Mouse (Mus musculus): ENCODE measurements around the gene Shc4. TPM values are rescaled to one million over a fixed set of nuclear protein-coding genes. Genes with fewer than 3 reads are reported as not detected.

Gene Shc4
- polyA plus RNA-seq, 1 experiment from 2014 or later = 5.2 TPM

GRCm38 (mm10) chr2:125681811-125682210, 42.1 kb downstream of the Shc4 start:
- WGBS = 86% methylated on average over 9 of the region's 9 CpGs
- Histone ChIP-seq H3K9ac (no peak overlapping the region), H3K4me2 (replicated peaks) (no peak overlapping the region), H3K36me3 (no peaks in the 10 kb centered on the region), H3K27ac (no peak overlapping the region), H3K4me1 (no peaks in the 10 kb centered on the region), H3K4me3 (no peak overlapping the region), H3K27me3 (replicated peaks) (no peaks in the 10 kb centered on the region), H3K9me3 (no peaks in the 10 kb centered on the region)
- ATAC-seq (ENCODE audit: low FRiP score, low read depth) = no peak

DNA sequence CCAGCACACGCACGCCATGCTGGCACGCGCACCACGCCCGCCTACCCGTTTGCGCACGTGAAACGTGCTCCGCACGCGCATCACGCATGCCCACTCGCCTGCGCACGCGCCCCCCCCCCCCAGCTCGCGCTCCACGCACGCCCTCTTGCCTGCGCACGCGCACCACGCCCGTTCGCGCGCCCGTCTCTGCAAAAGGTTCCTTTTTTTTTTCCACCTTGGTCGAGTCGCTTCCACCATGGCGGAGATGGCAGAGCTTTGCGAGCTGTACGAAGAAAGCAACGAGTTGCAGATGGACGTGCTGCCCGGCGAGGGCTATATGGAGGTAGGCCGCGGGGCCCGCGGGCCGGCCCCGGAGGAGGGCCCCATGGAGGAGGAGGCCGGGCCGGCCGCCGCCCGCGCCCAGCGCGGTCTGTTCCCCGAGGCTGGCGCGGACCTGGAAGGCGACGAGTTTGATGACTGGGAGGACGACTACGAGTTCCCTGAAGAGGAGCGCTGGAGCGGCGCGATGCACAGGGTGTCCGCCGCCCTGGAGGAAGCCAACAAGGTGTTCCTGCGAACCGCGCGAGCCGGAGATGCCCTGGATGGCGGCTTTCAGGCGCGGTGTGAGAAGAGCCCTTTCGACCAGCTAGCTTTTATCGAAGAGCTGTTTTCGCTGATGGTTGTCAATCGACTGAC, 50.9 kb downstream of the Shc4 start, which contains the start of gene Eid1:
TSS of gene Eid1 (plus strand) at position 139 of the 675 bp plus-strand sequence.
- under 1% methylated on average over 77 of the region's 79 CpGs for WGBS
- H3K27ac ChIP-seq = peak within 1 kb of the TSS; percentile 86
- no peaks in the 10 kb centered on the region for H3K9me3 ChIP-seq
- H3K4me2 ChIP-seq (replicated peaks) = peak within 1 kb of the TSS; percentile 67
- H3K4me3 ChIP-seq = peak within 1 kb of the TSS; percentile 75
- peaks cover 9% of the 10 kb centered on the region for H3K4me1 ChIP-seq
- H3K27me3 ChIP-seq (replicated peaks) = no peaks in the 10 kb centered on the region
- peak; percentile 93 for ATAC-seq (ENCODE audit: low FRiP score, low read depth)
- peak within 1 kb of the TSS; percentile 90 for H3K9ac ChIP-seq
- no peaks in the 10 kb centered on the region for H3K36me3 ChIP-seq

- H3K4me2 ChIP-seq (replicated peaks) = peak overlapping the region; percentile 67
- no peaks in the 10 kb centered on the region for H3K36me3 ChIP-seq
- 38% methylated on average over 8 of the region's 20 CpGs for WGBS
- peak overlapping the region; percentile 75 for H3K4me3 ChIP-seq
- no peak; the same call in none of the 2 replicates for ATAC-seq (ENCODE audit: low FRiP score, low read depth)
- no peaks in the 10 kb centered on the region for H3K9me3 ChIP-seq
- no peak overlapping the region for H3K27ac ChIP-seq
- peaks cover 9% of the 10 kb centered on the region for H3K4me1 ChIP-seq
- peak overlapping the region; percentile 90 for H3K9ac ChIP-seq
- H3K27me3 ChIP-seq (replicated peaks) = no peaks in the 10 kb centered on the region
These were observed 51.4 kb downstream of the Shc4 start for GRCm38 (mm10) chr2:125672568-125672956.

DNA sequence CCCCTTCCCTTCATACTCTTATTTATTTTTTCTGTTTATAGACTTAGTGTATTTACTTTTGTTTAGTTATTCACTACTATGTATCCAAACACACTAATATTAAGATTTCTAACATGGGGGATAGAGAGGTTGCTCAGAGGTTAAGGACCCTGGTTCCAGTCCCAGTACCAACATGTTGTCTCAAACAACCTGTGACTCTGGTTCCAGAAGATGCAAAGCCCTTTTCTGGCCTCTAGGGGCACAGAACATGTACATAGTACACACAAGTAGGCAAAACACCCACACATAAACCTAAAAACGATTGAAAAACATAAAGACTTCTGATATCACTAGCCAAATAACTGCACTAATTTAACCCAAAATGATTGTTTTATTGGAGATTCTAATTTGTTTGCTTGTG, 53.1 kb downstream of the Shc4 start:
- H3K27me3 ChIP-seq (replicated peaks) = no peaks in the 10 kb centered on the region
- H3K4me2 ChIP-seq (replicated peaks) = no peak overlapping the region
- peaks cover 9% of the 10 kb centered on the region for H3K4me1 ChIP-seq
- no peak overlapping the region for H3K4me3 ChIP-seq
- no peaks in the 10 kb centered on the region for H3K9me3 ChIP-seq
- H3K9ac ChIP-seq = no peak overlapping the region
- H3K36me3 ChIP-seq = no peaks in the 10 kb centered on the region
- 61% methylated on average over 1 of the region's 1 CpGs for WGBS
- H3K27ac ChIP-seq = no peak overlapping the region
- ATAC-seq (ENCODE audit: low FRiP score, low read depth) = no peak

- H3K4me1 ChIP-seq = no peaks in the 10 kb centered on the region
- no peaks in the 10 kb centered on the region for H3K9me3 ChIP-seq
- H3K4me2 ChIP-seq (replicated peaks) = no peak overlapping the region
- WGBS = 87% methylated on average over 7 of the region's 7 CpGs
- no peaks in the 10 kb centered on the region for H3K27me3 ChIP-seq (replicated peaks)
- no peak for ATAC-seq (ENCODE audit: low FRiP score, low read depth)
- no peak overlapping the region for H3K4me3 ChIP-seq
- no peak overlapping the region for H3K27ac ChIP-seq
- no peak overlapping the region for H3K9ac ChIP-seq
- no peaks in the 10 kb centered on the region for H3K36me3 ChIP-seq
These were observed 56.2 kb downstream of the Shc4 start for GRCm38 (mm10) chr2:125667721-125668120.

GRCm38 (mm10) chr2:125667184-125667583, 56.8 kb downstream of the Shc4 start:
- H3K9me3 ChIP-seq = no peaks in the 10 kb centered on the region
- H3K27me3 ChIP-seq (replicated peaks) = no peaks in the 10 kb centered on the region
- H3K27ac ChIP-seq = no peak overlapping the region
- WGBS = 74% methylated on average over 5 of the region's 5 CpGs
- no peaks in the 10 kb centered on the region for H3K36me3 ChIP-seq
- H3K4me2 ChIP-seq (replicated peaks) = no peak overlapping the region
- no peak for ATAC-seq (ENCODE audit: low FRiP score, low read depth)
- H3K4me1 ChIP-seq = no peaks in the 10 kb centered on the region
- H3K9ac ChIP-seq = no peak overlapping the region
- H3K4me3 ChIP-seq = no peak overlapping the region

DNA sequence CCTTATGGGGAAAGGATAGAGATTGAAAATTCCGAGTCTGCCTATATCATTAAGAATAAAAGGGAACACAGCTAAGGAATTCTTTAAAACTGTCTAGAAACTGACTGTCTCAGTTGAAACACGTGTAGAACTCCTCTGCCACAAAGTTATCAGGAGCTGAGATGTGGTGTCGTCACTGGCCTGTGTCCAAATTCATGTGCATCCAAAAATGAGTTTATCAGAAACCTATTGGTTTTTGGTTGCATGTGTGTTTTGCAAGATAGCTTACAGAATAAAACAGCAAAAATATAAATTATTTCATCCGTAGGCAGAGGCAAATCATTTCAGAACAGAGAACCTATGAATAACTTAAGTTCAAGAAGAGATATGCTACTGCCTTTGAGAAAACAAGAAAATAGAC, 57.3 kb downstream of the Shc4 start:
- Histone ChIP-seq H3K36me3 (no peaks in the 10 kb centered on the region), H3K4me2 (replicated peaks) (no peak overlapping the region), H3K4me3 (no peak overlapping the region), H3K27ac (no peak overlapping the region), H3K9ac (no peak overlapping the region), H3K9me3 (no peaks in the 10 kb centered on the region), H3K27me3 (replicated peaks) (no peaks in the 10 kb centered on the region), H3K4me1 (no peaks in the 10 kb centered on the region)
- ATAC-seq (ENCODE audit: low FRiP score, low read depth) = no peak
- 86% methylated on average over 4 of the region's 4 CpGs for WGBS

- H3K27me3 ChIP-seq (replicated peaks) = no peaks in the 10 kb centered on the region
These were observed 58.0 kb downstream of the Shc4 start for GRCm38 (mm10) chr2:125665909-125666308.

DNA sequence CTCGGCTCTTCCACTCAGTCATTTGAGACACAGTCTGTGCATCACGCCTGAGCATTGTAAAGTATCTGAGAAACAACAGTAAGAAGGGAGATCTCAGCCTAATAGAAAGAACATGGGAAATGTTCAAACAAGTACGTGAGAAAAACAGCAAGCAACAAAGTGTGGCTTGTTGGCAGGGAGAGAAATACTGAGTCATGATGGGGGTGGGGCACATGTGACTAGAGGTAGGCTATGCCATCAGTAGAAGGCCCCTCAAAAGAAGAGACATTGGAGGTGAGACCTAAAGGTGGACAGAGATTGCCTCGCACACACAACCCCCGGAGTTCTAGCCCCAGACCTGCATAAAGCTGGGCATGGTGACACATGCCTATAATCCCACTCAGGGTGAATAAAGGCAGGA, 58.7 kb downstream of the Shc4 start:
- Histone ChIP-seq H3K36me3 (no peaks in the 10 kb centered on the region), H3K27me3 (replicated peaks) (no peaks in the 10 kb centered on the region), H3K9ac (no peak overlapping the region), H3K4me1 (no peaks in the 10 kb centered on the region), H3K9me3 (no peaks in the 10 kb centered on the region), H3K4me3 (no peak overlapping the region), H3K27ac (no peak overlapping the region), H3K4me2 (replicated peaks) (no peak overlapping the region)
- no peak for ATAC-seq (ENCODE audit: low FRiP score, low read depth)
- 90% methylated on average over 5 of the region's 5 CpGs for WGBS

More at GRCm38 (mm10) chr2:125665909-125666308, 58.0 kb downstream of the Shc4 start:
- Histone ChIP-seq H3K4me1 (no peaks in the 10 kb centered on the region), H3K36me3 (no peaks in the 10 kb centered on the region), H3K4me3 (no peak overlapping the region), H3K9ac (no peak overlapping the region), H3K27ac (no peak overlapping the region), H3K4me2 (replicated peaks) (no peak overlapping the region), H3K9me3 (no peaks in the 10 kb centered on the region)
- WGBS = 85% methylated on average over 4 of the region's 4 CpGs
- ATAC-seq (ENCODE audit: low FRiP score, low read depth) = no peak

DNA sequence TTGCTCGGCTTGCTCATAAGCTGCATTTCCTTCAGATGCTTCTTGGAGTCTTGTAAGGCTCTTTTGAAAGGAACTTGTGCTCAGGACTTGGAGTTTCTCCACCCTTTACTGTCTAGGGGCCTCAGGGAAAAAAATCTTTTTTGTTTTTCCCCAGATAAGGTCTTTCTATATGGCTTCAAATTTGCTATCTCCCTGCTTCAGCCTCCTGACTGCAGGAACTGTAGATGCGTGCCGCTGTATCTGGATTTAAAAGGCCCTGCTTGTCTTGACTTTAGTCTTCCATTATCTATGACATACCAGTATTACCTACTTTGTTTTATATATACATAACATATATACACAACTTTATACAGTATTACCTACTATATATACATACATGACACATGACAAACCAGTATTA, 61.4 kb downstream of the Shc4 start:
- Histone ChIP-seq H3K4me3 (no peak overlapping the region), H3K36me3 (no peaks in the 10 kb centered on the region), H3K27ac (no peak overlapping the region), H3K9ac (no peak overlapping the region), H3K4me2 (replicated peaks) (no peak overlapping the region), H3K27me3 (replicated peaks) (no peaks in the 10 kb centered on the region), H3K9me3 (no peaks in the 10 kb centered on the region), H3K4me1 (no peaks in the 10 kb centered on the region)
- ATAC-seq (ENCODE audit: low FRiP score, low read depth) = no peak
- 90% methylated on average over 3 of the region's 3 CpGs for WGBS

GRCm38 (mm10) chr2:125661156-125661555, 62.8 kb downstream of the Shc4 start:
- 52% methylated on average over 4 of the region's 4 CpGs for WGBS
- no peak overlapping the region for H3K9ac ChIP-seq
- no peak; the same call in 1 of the 2 replicates for ATAC-seq (ENCODE audit: low FRiP score, low read depth)
- H3K4me2 ChIP-seq (replicated peaks) = peak overlapping the region; percentile 42
- H3K27me3 ChIP-seq (replicated peaks) = no peaks in the 10 kb centered on the region
- no peaks in the 10 kb centered on the region for H3K9me3 ChIP-seq
- H3K36me3 ChIP-seq = no peaks in the 10 kb centered on the region
- H3K27ac ChIP-seq = no peak overlapping the region
- H3K4me3 ChIP-seq = no peak overlapping the region
- H3K4me1 ChIP-seq = no peaks in the 10 kb centered on the region

GRCm38 (mm10) chr2:125660537-125661130, 63.3 kb downstream of the Shc4 start:
- Histone ChIP-seq H3K4me2 (replicated peaks) (peak overlapping the region; percentile 42), H3K4me3 (no peak overlapping the region), H3K27me3 (replicated peaks) (no peaks in the 10 kb centered on the region), H3K4me1 (no peaks in the 10 kb centered on the region), H3K27ac (no peak overlapping the region), H3K9ac (no peak overlapping the region), H3K9me3 (no peaks in the 10 kb centered on the region), H3K36me3 (no peaks in the 10 kb centered on the region)
- ATAC-seq (ENCODE audit: low FRiP score, low read depth) = peak; percentile 59
- 45% methylated on average over 20 of the region's 20 CpGs for WGBS
